Mouse (Mus musculus) CH12.LX (cell line): ENCODE results near the gene Mmrn2. TPM values are rescaled to one million over a fixed set of nuclear protein-coding genes. Genes with fewer than 3 reads are reported as not detected.

Experiments used
- DNase-seq: peaks from one replicate; pipeline ENCODE4 v3.0.0-alpha.2; 2013; ENCODE audit errors: extremely low read depth
- H3K27ac ChIP-seq: 2 replicates; pipeline ENCODE4 v1.5.1; 2012; ENCODE audit warnings: low read depth, mild to moderate bottlenecking, control low read depth, moderate library complexity; ENCODE audit not compliant: insufficient read depth
- H3K27me3 ChIP-seq: replicated peaks from 2 replicates; pipeline ENCODE3; 2012; ENCODE audit warnings: inconsistent platforms
- H3K36me3 ChIP-seq, 2 experiments: replicated peaks in 1 of 2; 2 replicates each; pipeline versions ENCODE3 to v1.6.1; 2012; ENCODE audit warnings: inconsistent platforms in 1 of 2, low read length in 1 of 2, mild to moderate bottlenecking in 1 of 2, mixed read lengths in 1 of 2, moderate library complexity in 1 of 2; ENCODE audit not compliant: control insufficient read depth in 1 of 2, insufficient read depth in 1 of 2
- H3K4me1 ChIP-seq, 2 experiments: 2 replicates each; pipeline ENCODE4 v1.6.1; 2012; ENCODE audit warnings: inconsistent platforms in 1 of 2, moderate library complexity in 1 of 2; ENCODE audit not compliant: insufficient read depth in 2 of 2, control insufficient read depth in 1 of 2
- H3K4me2 ChIP-seq: 2 replicates; pipeline ENCODE4 v1.6.1; 2012; ENCODE audit warnings: low read depth, mild to moderate bottlenecking, control low read depth; ENCODE audit not compliant: poor library complexity, insufficient read depth, severe bottlenecking
- H3K4me3 ChIP-seq, 3 experiments: fragments of 150-350 bp in 1 of 3; sonication (generic) in 1 of 3; replicated peaks in 1 of 3; 2 replicates each; pipeline versions ENCODE3 to v1.5.1; 2011 to 2012; ENCODE audit warnings: low read depth in 2 of 3, low read length in 2 of 3, mild to moderate bottlenecking in 2 of 3, moderate library complexity in 2 of 3, control low read depth in 1 of 3, improper control_type of control experiment in 1 of 3, inconsistent platforms in 1 of 3, mixed read lengths in 1 of 3; ENCODE audit not compliant: poor library complexity in 1 of 3
- H3K79me2 ChIP-seq: replicated peaks from 2 replicates; pipeline ENCODE4 v1.6.1; 2012; ENCODE audit warnings: mild to moderate bottlenecking, moderate library complexity; ENCODE audit not compliant: control insufficient read depth, poor library complexity, insufficient read depth, severe bottlenecking; ENCODE audit errors: extremely low read depth
- H3K9ac ChIP-seq: 2 replicates; pipeline ENCODE4 v1.6.1; 2012; ENCODE audit warnings: low read depth, mild to moderate bottlenecking, control low read depth, moderate library complexity; ENCODE audit not compliant: insufficient read depth
- H3K9me3 ChIP-seq: replicated peaks from 2 replicates; pipeline ENCODE3; 2012; ENCODE audit warnings: low read length, inconsistent platforms, mixed read lengths
- CHD2 ChIP-seq: IDR thresholded peaks from 2 replicates; pipeline ENCODE4 v1.6.1; 2011; ENCODE audit warnings: low read length, improper control_type of control experiment
- CTCF ChIP-seq, 2 experiments: IDR thresholded peaks in 1 of 2; conservative IDR thresholded peaks in 1 of 2; 2 replicates each; pipeline ENCODE4 v1.5.1; 2011 to 2012; ENCODE audit warnings: low read depth in 2 of 2, low read length in 2 of 2, improper control_type of control experiment in 1 of 2, inconsistent platforms in 1 of 2, mild to moderate bottlenecking in 1 of 2, moderate library complexity in 1 of 2
- ELF1 ChIP-seq: IDR thresholded peaks from 2 replicates; pipeline ENCODE4 v1.6.1; 2014; ENCODE audit warnings: low read depth, mild to moderate bottlenecking, inconsistent platforms, low read length, improper control_type of control experiment
- IRF4 ChIP-seq: IDR thresholded peaks from 2 replicates; pipeline ENCODE4 v1.6.1; 2014; ENCODE audit warnings: low read depth, mild to moderate bottlenecking, inconsistent platforms, low read length, improper control_type of control experiment
- JUND ChIP-seq: conservative IDR thresholded peaks from 2 replicates; pipeline ENCODE4 v1.6.1; 2011; ENCODE audit warnings: low read depth, low read length, improper control_type of control experiment
- NELFE ChIP-seq: IDR thresholded peaks from 2 replicates; pipeline ENCODE4 v1.6.1; 2011; ENCODE audit warnings: low read depth, low read length, improper control_type of control experiment
- NRF1 ChIP-seq: IDR thresholded peaks from 2 replicates; pipeline ENCODE4 v1.6.1; 2014; ENCODE audit warnings: low read depth, mild to moderate bottlenecking, inconsistent platforms, low read length, improper control_type of control experiment, moderate library complexity
- PAX5 ChIP-seq: IDR thresholded peaks from 2 replicates; pipeline ENCODE4 v1.6.1; 2012; ENCODE audit warnings: low read length, inconsistent platforms, mixed read lengths
- RAD21 ChIP-seq: IDR thresholded peaks from 2 replicates; pipeline ENCODE4 v1.6.1; 2011; ENCODE audit warnings: low read depth, mild to moderate bottlenecking, low read length, improper control_type of control experiment, moderate library complexity
- RCOR1 ChIP-seq: conservative IDR thresholded peaks from 2 replicates; pipeline ENCODE4 v1.6.1; 2012; ENCODE audit warnings: low read depth, mild to moderate bottlenecking, inconsistent platforms, low read length, improper control_type of control experiment
- SMC3 ChIP-seq: IDR thresholded peaks from 2 replicates; pipeline ENCODE4 v1.6.1; 2011; ENCODE audit warnings: low read depth, low read length, improper control_type of control experiment
- TBP ChIP-seq: conservative IDR thresholded peaks from 2 replicates; pipeline ENCODE4 v1.6.1; 2011; ENCODE audit warnings: low read depth, low read length, improper control_type of control experiment
- TCF12 ChIP-seq: IDR thresholded peaks from 2 replicates; pipeline ENCODE4 v1.6.1; 2014; ENCODE audit warnings: low read depth, mild to moderate bottlenecking, inconsistent platforms, low read length, improper control_type of control experiment
- ZC3H11A ChIP-seq: IDR thresholded peaks from 2 replicates; pipeline ENCODE4 v1.6.1; 2012; ENCODE audit warnings: low read depth, mild to moderate bottlenecking, inconsistent platforms, low read length, improper control_type of control experiment
- ZNF384 ChIP-seq: IDR thresholded peaks from 2 replicates; pipeline ENCODE4 v1.6.1; 2012; ENCODE audit warnings: low read depth, low read length, improper control_type of control experiment, inconsistent platforms
- dilution Hi-C: fragments of 300-500 bp; cut with MboI; formaldehyde crosslinking; loops from 2 replicates; pipeline ENCODE4 v1.14.3; 2020; ENCODE audit warnings: low sequenced_read_pairs; ENCODE audit not compliant: extremely low pct_unique_long_range_greater_than_20kb, extremely low pct_ligation_motif_present
- in situ Hi-C: fragments of 300-500 bp; cut with MboI; formaldehyde crosslinking; loops from 3 replicates; pipeline ENCODE4 v1.14.3; 2019; ENCODE audit warnings: low sequenced_read_pairs, low pct_ligation_motif_present, low pct_unique_long_range_greater_than_20kb, mixed read lengths
- polyA plus RNA-seq: library from polyadenylated mRNA; unstranded; fragments of >175 nt; gene quantifications from 2 replicates; pipeline ENCODE4 v1.2.1, GENCODE M21; 2012; ENCODE audit warnings: low read depth; ENCODE audit not compliant: insufficient read length
- total RNA-seq, 2 experiments: library from RNA; depleted of rRNA; stranded (reverse); fragments of 300-350 nt in 1 of 2; fragments of >200 nt in 1 of 2; gene quantifications; 2 replicates each; pipeline ENCODE4 v1.2.3; 2012 to 2014

Mmrn2 gene
- total and polyA plus RNA-seq, 3 experiments, result 0.06 TPM; not detected in 2

DNA sequence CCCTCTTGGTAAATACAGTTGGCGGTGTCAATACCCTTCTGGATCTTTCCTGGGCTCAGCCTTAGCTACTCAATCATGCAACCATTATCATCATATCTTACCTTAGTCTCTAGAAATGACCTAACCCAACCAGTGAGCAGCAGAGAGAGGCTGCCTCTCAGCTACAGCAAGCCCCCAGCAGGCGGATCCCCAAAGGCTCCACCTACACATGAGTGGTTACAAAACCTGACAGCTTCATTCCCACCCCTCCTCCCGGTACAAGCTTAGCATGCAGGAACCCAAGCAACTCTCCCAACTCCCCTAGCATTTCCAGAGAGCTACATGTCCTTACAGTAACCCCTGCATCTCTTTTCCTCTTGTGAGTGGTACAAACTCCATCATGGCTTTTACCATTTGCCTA is 24.8 kb downstream of the Mmrn2 start:
- Histone ChIP-seq H3K27me3 (no peaks in the 10 kb centered on the region), H3K4me3 (no peak overlapping the region), H3K9ac (no peak overlapping the region), H3K9me3 (no peaks in the 10 kb centered on the region), H3K36me3 (peaks cover 0 to 23% of the 10 kb centered on the region in 2 experiments), H3K27ac (no peak overlapping the region), H3K79me2 (no peaks in the 10 kb centered on the region), H3K4me1 (peaks cover 5 to 13% of the 10 kb centered on the region in 2 experiments; a peak in 3 of 4 replicates), H3K4me2 (no peak overlapping the region)
- no peak for DNase-seq
- in situ Hi-C loops, result no loop called here
- TF ChIP-seq ELF1 (no peak), CHD2 (no peak), NELFE (no peak), TBP (no peak), ZC3H11A (no peak), SMC3 (no peak), PAX5 (no peak), RCOR1 (no peak)
- dilution Hi-C loops, result no loop called here

GRCm38 (mm10) chr14:34401135-34401534 is 25.9 kb downstream of the Mmrn2 start:
- Histone ChIP-seq H3K27ac (no peak overlapping the region), H3K9me3 (no peaks in the 10 kb centered on the region), H3K27me3 (no peaks in the 10 kb centered on the region), H3K36me3 (peaks cover 0 to 31% of the 10 kb centered on the region in 2 experiments), H3K4me3 (no peak overlapping the region), H3K79me2 (no peaks in the 10 kb centered on the region), H3K4me2 (no peak overlapping the region), H3K9ac (no peak overlapping the region)
- in situ Hi-C loops, result no loop called here
- dilution Hi-C loops, result no loop called here
- peak; percentile 55 for TF ChIP-seq ZC3H11A
- peak; percentile 93 for TF ChIP-seq SMC3
- TF ChIP-seq TCF12, result 0 out of 2 replicates have a peak, but pooled peaks have one; percentile 36
- TF ChIP-seq IRF4, result no peak; the same call in 1 of the 2 replicates
- peak; percentile 39; the same call in 1 of the 2 replicates for TF ChIP-seq JUND
- peak; percentile 89; the same call in 1 of the 2 replicates for TF ChIP-seq NELFE
- no peak for TF ChIP-seq NRF1
- peak; percentile 45; the same call in 1 of the 2 replicates for TF ChIP-seq ZNF384
- TF ChIP-seq CHD2, result no peak
- no peak for TF ChIP-seq PAX5
- TF ChIP-seq CTCF (conservative IDR thresholded peaks at IDR 0.05 in 1 of 2, IDR thresholded peaks at IDR 0.05 in 1 of 2; ENCODE audit: low read depth in 2 of 2, low read length in 2 of 2), result peak; percentile 79 to 99
- TF ChIP-seq RAD21, result peak; percentile 91
- no peak for TF ChIP-seq TBP
- TF ChIP-seq, all 38 proteins: peak for 8
- DNase-seq, result peak; percentile 88
- H3K4me1 ChIP-seq, result peaks cover 5 to 13% of the 10 kb centered on the region in 2 experiments; a peak in 3 of 4 replicates
